In genomic region chr11:65631164-65631563, GRCm38 (mm10) we compare ENCODE assay signal across 8 mouse cellular contexts.
DNase-seq lines count a peak whose midpoint lies in the region; ATAC-seq and TF ChIP-seq lines count a peak whose summit lies in the region.

No protein-coding gene starts in this region.

- no peak overlapping the region for H3K4me2 ChIP-seq in heart, postnatal 0 days (ENCODE audit: low read depth, low read length)

- H3K36me3 ChIP-seq in heart, postnatal 0 days (replicated peaks; ENCODE audit: control insufficient read depth, insufficient read depth, low read length), result no peaks in the 10 kb centered on the region

- no peak overlapping the region for H3K27ac ChIP-seq in heart, postnatal 0 days (ENCODE audit: low read depth)

- H3K4me1 ChIP-seq in heart, postnatal 0 days (ENCODE audit: control insufficient read depth, insufficient read depth), result 0 out of 2 replicates have a peak, but pooled peaks cover 8% of the 10 kb centered on the region

- 34% methylated on average over 3 of the region's 3 CpGs for WGBS in heart, postnatal 0 days

- DNase-seq in heart, postnatal 0 days (ENCODE audit: low spot score), result peak; percentile 70
- no peak for DNase-seq in heart, adult 8-10 months (ENCODE audit: low spot score)
- DNase-seq in urinary bladder, postnatal 14 days (ENCODE audit: low spot score), result peak; percentile 24
- DNase-seq in urinary bladder, adult 2 months (ENCODE audit: low spot score), result no peak
- peak; percentile 50 for DNase-seq in embryo, embryonic 11 days
- DNase-seq in retina, embryonic 14.5 days (ENCODE audit: low spot score), result peak; percentile 69
- no peak for DNase-seq in gastrocnemius, postnatal 36 days
- DNase-seq in spleen, adult 12 weeks (ENCODE audit: low spot score), result no peak

- ATAC-seq in heart, postnatal 0 days (ENCODE audit: insufficient read depth, low read depth), result peak; percentile 61; the same call in 1 of the 2 replicates

- H3K27me3 ChIP-seq in heart, postnatal 0 days (ENCODE audit: control insufficient read depth, insufficient read depth, low read length), result no peaks in the 10 kb centered on the region

- no peak overlapping the region for H3K9ac ChIP-seq in heart, postnatal 0 days (replicated peaks; ENCODE audit: low read depth, low read length)

- no peak for TF ChIP-seq EP300 in heart, postnatal 0 days (IDR thresholded peaks at IDR 0.05; ENCODE audit: low read depth)

- intact Hi-C loops in gastrocnemius, postnatal 36 days (cut with DNase I), result no loop called here

- H3K9me3 ChIP-seq in heart, postnatal 0 days (replicated peaks; ENCODE audit: control insufficient read depth, low read length), result no peaks in the 10 kb centered on the region

- peak; percentile 72 for TF ChIP-seq CTCF in heart, postnatal 0 days (IDR thresholded peaks at IDR 0.05; ENCODE audit: low read depth)

- no peak overlapping the region for H3K4me3 ChIP-seq in heart, postnatal 0 days (ENCODE audit: low read depth, low read length)

Comparison
In these comparisons a context has a peak if more than half of its experiments do, and no peak if none do; other contexts are left out.
1. DNase-seq: peak in heart, postnatal 0 days (single experiment), urinary bladder, postnatal 14 days (single experiment), embryo, embryonic 11 days (single experiment) and retina, embryonic 14.5 days (single experiment); none in heart, adult 8-10 months (single experiment), urinary bladder, adult 2 months (single experiment), gastrocnemius, postnatal 36 days (0 of 2) and spleen, adult 12 weeks (single experiment).